Mouse (Mus musculus) natural killer cell, adult 2 months (primary cell): ENCODE measurements around the gene Ckap2.

Experiments
- DNase-seq, 2 experiments: peaks; one replicate each; pipeline ENCODE4 v3.0.0; 2022; ENCODE audit warnings: low spot score in 2 of 2

Gene Ckap2

GRCm38 (mm10) chr8:22185431-22186397 lies at the start of gene Ckap2:
Gene Ckap2, minus strand, starts transcription at chr8:22185819.
- peak; percentile 69 to 72 for DNase-seq

GRCm38 (mm10) chr8:22228621-22229020 lies 43.0 kb upstream of the Ckap2 start:
- no peak for DNase-seq

- no peak for DNase-seq
These were observed 41.6 kb upstream of the Ckap2 start, which contains the start of gene Thsd1 for GRCm38 (mm10) chr8:22227061-22227877. Gene Thsd1, plus strand, starts transcription at chr8:22227313.

GRCm38 (mm10) chr8:22226361-22226760 lies 40.7 kb upstream of the Ckap2 start:
- no peak for DNase-seq

GRCm38 (mm10) chr8:22214826-22215225 lies 29.2 kb upstream of the Ckap2 start:
- DNase-seq, result no peak

- no peak for DNase-seq
These were observed 23.4 kb upstream of the Ckap2 start for GRCm38 (mm10) chr8:22209012-22209411.

- DNase-seq, result no peak
These were observed 21.9 kb upstream of the Ckap2 start for GRCm38 (mm10) chr8:22207535-22207934.

GRCm38 (mm10) chr8:22199481-22199880 lies 13.9 kb upstream of the Ckap2 start:
- DNase-seq, result no peak

- DNase-seq, result no peak
These were observed 12.3 kb upstream of the Ckap2 start for GRCm38 (mm10) chr8:22197914-22198313.

GRCm38 (mm10) chr8:22193432-22194010 lies 7.9 kb upstream of the Ckap2 start:
- DNase-seq, result no peak

GRCm38 (mm10) chr8:22192660-22193431 lies 7.2 kb upstream of the Ckap2 start, which contains the start of gene Vps36:
Gene Vps36, plus strand, starts transcription at chr8:22192809.
- peak; percentile 82 to 88 for DNase-seq

GRCm38 (mm10) chr8:22184884-22185283 lies 735 bp downstream of the Ckap2 start:
- DNase-seq, result no peak

- no peak for DNase-seq
These were observed 9.7 kb downstream of the Ckap2 start for GRCm38 (mm10) chr8:22175966-22176365.

GRCm38 (mm10) chr8:22169167-22169566 lies 16.5 kb downstream of the Ckap2 start:
- no peak for DNase-seq

GRCm38 (mm10) chr8:22166080-22166603 lies 19.5 kb downstream of the Ckap2 start, which contains the start of gene Nek3:
Gene Nek3, minus strand, starts transcription at chr8:22166435.
- peak; percentile 74 to 83 for DNase-seq

- DNase-seq, result no peak
These were observed 20.2 kb downstream of the Ckap2 start for GRCm38 (mm10) chr8:22165251-22166079.

- no peak for DNase-seq
These were observed 21.2 kb downstream of the Ckap2 start for GRCm38 (mm10) chr8:22164431-22164830.

GRCm38 (mm10) chr8:22162206-22162605 lies 23.4 kb downstream of the Ckap2 start:
- no peak for DNase-seq

- no peak for DNase-seq
These were observed 35.3 kb downstream of the Ckap2 start for GRCm38 (mm10) chr8:22150345-22150663.
